Mouse (Mus musculus) G1E (cell line): ENCODE results near the gene Mospd3. TPM values are rescaled to one million over a fixed set of nuclear protein-coding genes. Genes with fewer than 3 reads are reported as not detected.

Experiments used
- ATAC-seq: 2 replicates; pipeline ENCODE4 v1.8.0; 2016; ENCODE audit warnings: mild to moderate bottlenecking; ENCODE audit not compliant: insufficient number of reproducible peaks, poor library complexity, low FRiP score, severe bottlenecking; ENCODE audit errors: extremely low read depth
- DNase-seq: peaks from one replicate; pipeline ENCODE4 v3.0.0; 2012; ENCODE audit warnings: low spot score
- H3K27me3 ChIP-seq: 2 replicates; pipeline ENCODE4 v1.6.1; 2012; ENCODE audit warnings: mild to moderate bottlenecking, low read length, inconsistent platforms; ENCODE audit not compliant: insufficient read depth
- H3K36me3 ChIP-seq: replicated peaks from 2 replicates; pipeline ENCODE3; 2012; ENCODE audit warnings: mild to moderate bottlenecking, inconsistent platforms
- H3K4me1 ChIP-seq: 2 replicates; pipeline ENCODE4 v1.6.1; 2012; ENCODE audit warnings: low read depth, low read length, inconsistent platforms, mixed read lengths; ENCODE audit not compliant: insufficient read depth
- H3K4me3 ChIP-seq: 2 replicates; pipeline ENCODE4 v1.5.1; 2012; ENCODE audit warnings: low read depth, mild to moderate bottlenecking, inconsistent platforms, low read length, moderate library complexity, mixed read lengths
- H3K9me3 ChIP-seq: replicated peaks from 2 replicates; pipeline ENCODE4 v1.6.1; 2012; ENCODE audit warnings: inconsistent platforms
- CTCF ChIP-seq: IDR thresholded peaks from 2 replicates; pipeline ENCODE4 v1.5.1; 2012; ENCODE audit warnings: low read depth, low read length, inconsistent platforms, mixed read lengths
- GATA1 ChIP-seq: IDR thresholded peaks from 2 replicates; pipeline ENCODE4 v1.6.1; 2012; ENCODE audit warnings: borderline replicate concordance, low read length, inconsistent platforms, mixed read lengths
- GATA2 ChIP-seq: IDR thresholded peaks from 2 replicates; pipeline ENCODE4 v1.6.1; 2012; ENCODE audit warnings: low read depth, low read length, inconsistent platforms, borderline replicate concordance
- POLR2AphosphoS5 ChIP-seq: IDR thresholded peaks from 2 replicates; pipeline ENCODE4 v1.6.1; 2012; ENCODE audit warnings: low read depth, low read length, inconsistent platforms; ENCODE audit not compliant: insufficient replicate concordance
- TAL1 ChIP-seq: conservative IDR thresholded peaks from 2 replicates; pipeline ENCODE4 v1.6.1; 2012; ENCODE audit warnings: low read depth, low read length, inconsistent platforms, mixed read lengths
- polyA plus RNA-seq: library from polyadenylated mRNA; stranded (reverse); fragments of >175 nt; gene quantifications from 2 replicates; pipeline ENCODE4 v1.2.3, GENCODE M21; 2012
- total RNA-seq, 2 experiments: library from RNA; stranded (forward) in 1 of 2; stranded (reverse) in 1 of 2; fragments of 200-1000 nt in 1 of 2; fragments of >200 nt in 1 of 2; fragmentation: Nextera tagmentation in 1 of 2; gene quantifications; 2 replicates each; pipeline ENCODE4 v1.2.3; 2014 to 2017

Mospd3 gene
- total and polyA plus RNA-seq, 3 experiments = 5.4 to 316 (median 58.9) TPM

GRCm38 (mm10) chr5:137570181-137570580 is 30.7 kb downstream of the Mospd3 start:
- peak; percentile 38 for DNase-seq
- Histone ChIP-seq H3K4me3 (peak overlapping the region; percentile 82), H3K27me3 (0 out of 2 replicates have a peak, but pooled peaks cover 3% of the 10 kb centered on the region), H3K4me1 (peaks cover 68% of the 10 kb centered on the region), H3K9me3 (peaks cover 5% of the 10 kb centered on the region), H3K36me3 (peaks cover 33% of the 10 kb centered on the region)
- no peak for ATAC-seq
- no peak for TF ChIP-seq GATA1
- no peak for TF ChIP-seq POLR2AphosphoS5
- no peak for TF ChIP-seq GATA2
- no peak for TF ChIP-seq CTCF
- no peak for TF ChIP-seq TAL1

GRCm38 (mm10) chr5:137569665-137570064 is 31.2 kb downstream of the Mospd3 start, which contains the start of gene Tfr2:
TSS of gene Tfr2 (plus strand) at chr5:137569840.
- TF ChIP-seq GATA2 = no peak
- no peak for TF ChIP-seq POLR2AphosphoS5
- no peak for TF ChIP-seq GATA1
- TF ChIP-seq CTCF = no peak
- TF ChIP-seq TAL1 = no peak

DNA sequence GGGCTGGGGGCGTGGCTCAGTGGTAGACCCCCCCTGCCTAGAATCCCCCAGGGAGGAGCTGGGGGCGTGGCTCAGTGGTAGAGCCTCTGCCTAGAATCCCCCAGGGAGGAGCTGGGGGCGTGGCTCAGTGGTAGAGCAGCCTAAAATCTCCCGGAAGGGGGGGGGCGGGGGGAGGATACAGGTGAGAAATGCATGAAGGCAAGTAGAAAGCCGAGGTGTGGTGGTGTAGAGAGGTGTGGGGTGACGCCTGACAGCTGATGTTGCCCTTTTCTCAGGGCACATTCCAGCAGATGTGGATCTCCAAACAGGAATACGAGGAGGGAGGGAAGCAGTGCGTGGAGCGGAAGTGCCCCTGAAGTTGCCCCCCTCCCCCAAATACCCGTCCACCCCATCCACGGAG is 31.8 kb downstream of the Mospd3 start:
- Histone ChIP-seq H3K4me1 (peaks cover 56% of the 10 kb centered on the region), H3K27me3 (0 out of 2 replicates have a peak, but pooled peaks cover 5% of the 10 kb centered on the region), H3K36me3 (peaks cover 21% of the 10 kb centered on the region), H3K9me3 (peaks cover 5% of the 10 kb centered on the region), H3K4me3 (peak overlapping the region; percentile 62; the same call in 1 of the 2 replicates)
- DNase-seq (no peak), ATAC-seq (no peak)
- TF ChIP-seq CTCF (no peak), GATA2 (no peak), GATA1 (no peak), TAL1 (no peak), POLR2AphosphoS5 (no peak)

More at GRCm38 (mm10) chr5:137569665-137570064, 31.2 kb downstream of the Mospd3 start, which contains the start of gene Tfr2:
- Histone ChIP-seq H3K4me3 (peak within 1 kb of the TSS; percentile 82), H3K27me3 (0 out of 2 replicates have a peak, but pooled peaks cover 5% of the 10 kb centered on the region), H3K36me3 (peaks cover 28% of the 10 kb centered on the region), H3K4me1 (peaks cover 63% of the 10 kb centered on the region), H3K9me3 (peaks cover 5% of the 10 kb centered on the region)
- DNase-seq = peak; percentile 84
- ATAC-seq = peak; percentile 51

DNA sequence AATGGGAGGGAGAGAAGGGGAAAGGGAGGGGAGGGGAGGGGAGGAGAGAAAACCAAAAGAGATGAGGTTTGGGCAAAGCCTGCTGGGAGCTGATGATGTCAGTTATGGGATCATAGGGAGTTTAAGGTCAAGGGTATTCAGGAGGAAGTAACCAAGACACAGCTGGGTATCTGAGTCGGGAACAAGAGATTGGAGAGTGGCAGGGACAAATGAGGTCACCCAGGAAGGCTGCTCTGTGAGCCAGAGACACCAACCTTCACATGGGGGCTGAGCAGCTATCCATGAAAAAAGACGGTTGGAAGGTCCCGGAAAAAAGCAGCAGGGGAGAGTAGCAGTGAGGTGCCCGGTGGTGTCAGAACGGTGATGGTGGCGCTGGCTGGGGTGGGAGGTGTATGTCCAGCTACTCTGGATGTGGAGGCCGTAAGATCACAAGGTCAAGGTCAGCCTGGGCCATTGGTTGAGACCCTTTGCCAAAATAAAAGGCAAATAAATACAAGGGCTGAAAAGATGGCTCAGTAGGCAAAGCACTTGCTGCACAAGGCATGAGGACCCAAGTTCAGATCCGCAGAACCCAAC is 32.5 kb downstream of the Mospd3 start:
- ATAC-seq (no peak), DNase-seq (no peak)
- H3K36me3 ChIP-seq = peaks cover 14% of the 10 kb centered on the region
- peaks cover 5% of the 10 kb centered on the region for H3K9me3 ChIP-seq
- 0 out of 2 replicates have a peak, but pooled peaks cover 5% of the 10 kb centered on the region for H3K27me3 ChIP-seq
- TF ChIP-seq TAL1 = no peak
- TF ChIP-seq GATA1 = no peak
- no peak for TF ChIP-seq GATA2
- TF ChIP-seq CTCF = no peak
- TF ChIP-seq POLR2AphosphoS5 = no peak
- peaks cover 49% of the 10 kb centered on the region for H3K4me1 ChIP-seq
- no peak overlapping the region; the same call in 1 of the 2 replicates for H3K4me3 ChIP-seq

- Histone ChIP-seq H3K27me3 (peaks cover 17% of the 10 kb centered on the region), H3K4me3 (no peak overlapping the region), H3K36me3 (no peaks in the 10 kb centered on the region), H3K9me3 (peaks cover 5% of the 10 kb centered on the region), H3K4me1 (peaks cover 34% of the 10 kb centered on the region)
- DNase-seq = no peak
- no peak for TF ChIP-seq POLR2AphosphoS5
- ATAC-seq = no peak
Observed at GRCm38 (mm10) chr5:137566416-137566815, 34.4 kb downstream of the Mospd3 start.

DNA sequence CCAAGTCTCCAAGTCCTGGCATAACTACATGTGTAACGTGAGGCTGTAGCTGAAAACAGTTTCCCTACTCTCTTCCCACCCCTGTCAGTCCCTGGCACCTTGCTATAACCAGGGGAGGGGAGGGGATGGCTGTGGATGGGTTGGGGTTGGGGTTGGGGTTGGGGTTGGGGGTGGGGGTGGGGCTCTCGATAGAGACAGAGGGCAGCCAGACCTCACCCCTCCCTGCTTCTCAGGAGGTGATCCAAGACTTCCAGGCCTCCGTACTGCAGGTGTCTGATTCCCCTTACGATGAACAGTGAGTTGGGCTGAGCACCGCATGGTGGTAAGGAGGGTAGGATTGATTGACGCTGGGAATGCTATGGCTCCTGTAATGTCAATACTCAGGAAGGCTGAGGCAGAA is 35.1 kb downstream of the Mospd3 start:
- Histone ChIP-seq H3K4me3 (no peak overlapping the region), H3K36me3 (no peaks in the 10 kb centered on the region), H3K27me3 (peaks cover 21% of the 10 kb centered on the region), H3K4me1 (peaks cover 28% of the 10 kb centered on the region), H3K9me3 (peaks cover 5% of the 10 kb centered on the region)
- DNase-seq (no peak), ATAC-seq (no peak)
- TF ChIP-seq GATA1 (no peak), GATA2 (no peak), CTCF (no peak), POLR2AphosphoS5 (no peak), TAL1 (no peak)
